Mouse (Mus musculus) right cerebral cortex, adult 2 months (tissue): ENCODE results near the gene Stmn3.

Experiments used
- DNase-seq, 2 experiments: peaks; one replicate each; pipeline ENCODE4 v3.0.0; 2021 to 2022; ENCODE audit warnings: low spot score in 2 of 2

The Stmn3 gene

DNA sequence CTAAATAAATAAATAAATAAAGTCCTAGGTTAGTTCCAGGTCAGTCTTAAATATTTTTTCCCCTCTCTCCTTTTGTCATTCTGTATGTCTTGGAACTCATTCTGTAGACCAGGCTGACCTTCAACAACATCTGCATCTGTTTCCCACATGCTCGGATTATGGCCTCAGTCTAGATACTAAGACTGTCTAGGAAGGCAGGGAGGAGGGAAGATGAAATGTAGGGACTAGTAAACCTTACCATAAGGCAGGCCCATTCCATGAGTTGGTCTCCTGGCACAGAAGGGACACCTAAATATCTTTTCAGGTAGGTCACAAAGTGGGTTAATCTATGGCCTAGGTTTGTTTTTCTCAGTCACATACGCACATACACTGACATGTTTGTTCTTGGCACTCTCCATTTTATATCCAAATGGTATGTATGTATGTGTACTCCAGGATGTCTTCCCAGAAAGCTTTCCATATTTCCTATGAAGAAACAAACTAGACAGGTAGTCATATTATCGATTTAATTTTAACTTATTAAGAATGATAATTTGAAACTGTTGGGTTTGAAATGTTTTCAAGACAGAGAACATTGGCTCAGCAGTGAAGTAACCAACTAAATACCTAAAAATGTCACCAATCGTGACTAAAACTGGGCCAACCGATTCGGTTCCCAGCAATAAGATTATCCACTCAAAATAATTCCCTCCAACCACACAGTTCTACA is 27.5 kb downstream of the Stmn3 start:
- DNase-seq: no peak

DNA sequence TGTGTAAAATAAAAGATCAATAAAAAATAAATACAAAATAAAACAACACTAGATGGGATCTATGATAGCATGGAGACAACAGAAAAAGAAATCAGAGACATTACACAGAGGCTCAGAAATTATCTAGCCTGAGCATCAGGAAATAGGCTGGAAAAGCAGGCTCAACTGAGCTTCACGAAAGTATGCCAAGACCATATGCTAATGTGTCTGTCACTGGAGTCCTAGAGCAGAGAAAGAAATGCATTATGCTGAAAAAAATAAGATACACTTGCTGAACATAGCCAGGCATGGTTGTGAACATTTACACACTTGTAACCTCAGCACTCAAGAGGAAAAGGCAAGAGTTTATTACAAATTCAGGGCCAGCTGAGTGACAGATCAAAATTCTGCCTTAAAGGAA is 34.3 kb downstream of the Stmn3 start:
- no peak for DNase-seq

DNA sequence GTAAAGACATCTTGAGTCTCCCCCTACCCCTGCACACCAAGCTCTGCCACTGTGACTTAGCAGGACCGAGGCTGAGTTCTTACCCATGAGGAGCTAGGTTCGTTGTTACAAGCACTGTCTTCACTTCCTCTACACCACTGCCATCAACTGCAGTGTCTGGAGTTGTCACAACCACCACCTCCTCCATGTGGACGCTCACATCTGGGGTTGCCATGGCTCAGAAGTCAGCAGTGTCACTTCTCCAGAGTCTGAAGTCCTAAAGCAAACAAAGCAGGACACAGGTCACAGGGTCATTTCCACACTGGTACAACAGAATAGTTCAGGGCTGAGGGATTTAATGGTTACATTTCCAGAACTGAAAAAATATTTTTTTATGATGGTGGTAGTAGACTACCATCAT is 36.4 kb downstream of the Stmn3 start:
- DNase-seq: no peak

DNA sequence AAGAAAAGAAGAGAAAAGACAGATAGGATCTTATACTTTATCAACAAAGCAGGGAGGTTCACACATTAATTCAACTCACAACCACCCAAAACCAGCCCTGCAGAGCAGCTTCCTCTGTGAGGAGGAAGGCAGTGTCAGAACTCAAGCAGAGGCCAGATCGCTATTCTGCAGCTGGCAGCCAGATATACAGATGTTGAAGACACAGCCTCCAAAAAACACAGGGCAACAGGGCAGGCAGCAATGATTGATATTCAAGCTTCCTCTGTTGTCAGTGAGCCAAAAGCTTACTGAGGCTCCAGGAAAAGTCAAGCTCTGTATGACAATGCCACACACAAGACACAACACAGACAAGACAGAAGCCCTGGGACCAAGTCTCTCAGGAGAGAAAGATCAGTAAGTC is 37.5 kb downstream of the Stmn3 start:
- DNase-seq: no peak

DNA sequence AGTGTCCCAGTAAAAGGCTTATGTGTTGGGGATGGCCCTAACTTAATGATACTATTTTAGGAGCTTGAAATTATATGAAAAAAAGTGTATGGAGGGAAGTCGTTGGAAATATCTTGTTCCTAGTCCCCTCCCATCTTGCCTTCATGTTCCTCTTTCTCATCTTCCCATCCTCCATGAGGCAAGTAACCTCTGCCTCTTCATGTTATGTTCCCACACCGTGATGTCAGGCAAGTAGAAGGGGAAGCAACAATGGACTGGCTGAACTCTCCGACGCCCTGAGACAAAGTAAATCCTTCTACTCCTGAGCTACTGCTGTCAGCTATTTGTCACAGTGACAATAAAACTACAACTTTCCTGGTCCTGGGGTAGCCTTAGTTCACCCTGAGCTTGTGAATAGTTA is 39.7 kb downstream of the Stmn3 start:
- DNase-seq: no peak

DNA sequence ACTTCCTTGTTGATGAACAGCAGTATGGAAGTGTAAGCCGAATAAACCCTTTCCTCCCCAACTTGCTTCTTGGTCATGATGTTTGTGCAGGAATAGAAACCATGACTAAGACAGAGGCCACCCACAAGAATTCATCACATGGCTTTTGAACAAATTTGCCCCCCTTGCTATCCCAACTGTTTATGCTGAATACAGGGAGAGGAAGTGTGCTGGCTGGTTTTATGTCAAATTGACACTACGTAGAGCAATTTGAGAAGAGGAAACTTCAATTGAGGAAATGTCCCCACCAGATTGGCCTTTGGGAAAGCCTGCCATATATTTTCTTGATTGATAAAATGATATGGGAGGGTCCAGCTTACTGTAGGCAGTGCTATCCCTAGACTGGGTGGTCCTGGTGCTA is 40.5 kb downstream of the Stmn3 start:
- DNase-seq: no peak

DNA sequence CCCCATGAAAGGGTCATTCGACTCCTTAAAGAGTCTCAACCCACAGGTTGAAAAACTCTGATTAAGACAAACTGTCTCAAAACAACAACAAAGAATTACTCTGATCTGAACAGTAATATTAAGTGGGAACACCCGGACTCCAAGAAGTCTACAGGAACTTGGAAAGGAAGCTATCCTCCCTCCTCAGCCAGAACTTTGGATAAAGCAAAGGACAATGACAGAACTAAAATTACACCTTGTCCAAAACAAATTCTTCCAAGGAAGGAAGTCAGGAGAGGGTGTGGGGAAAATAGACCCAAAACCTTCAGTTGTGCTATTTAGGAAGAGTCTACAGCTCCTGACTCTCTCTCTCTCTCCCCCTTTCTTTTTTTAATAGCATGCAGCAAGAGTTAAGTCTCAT is 42.2 kb downstream of the Stmn3 start:
- DNase-seq: no peak

DNA sequence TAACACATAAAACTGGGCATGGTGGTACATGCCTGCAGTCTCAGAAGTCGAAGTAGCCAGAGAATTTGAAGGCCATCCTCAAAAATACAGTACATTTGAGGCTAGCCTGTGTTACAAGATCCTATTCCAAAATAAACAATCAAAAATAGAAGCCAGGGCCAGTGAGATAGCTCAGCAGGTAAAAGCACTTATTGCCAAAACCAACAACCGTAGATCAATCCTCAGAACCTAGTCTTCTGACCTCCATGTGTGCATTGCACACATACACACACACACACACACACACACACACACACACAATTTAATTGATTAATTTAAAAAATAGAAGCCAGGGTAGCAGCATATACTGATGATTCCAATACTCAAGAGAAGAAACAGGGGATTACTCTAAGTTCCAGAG is 47.5 kb downstream of the Stmn3 start:
- DNase-seq: no peak
